Mouse (Mus musculus) layer of hippocampus, adult 11-12 months (tissue): ENCODE data around the gene Zyx.

Source experiments
- DNase-seq: peaks from one replicate; pipeline ENCODE4 v3.0.0; 2022; ENCODE audit warnings: low spot score

The Zyx gene

GRCm38 (mm10) chr6:42395960-42396809 is 46.8 kb downstream of the Zyx start:
- peak; percentile 55 for DNase-seq

DNA sequence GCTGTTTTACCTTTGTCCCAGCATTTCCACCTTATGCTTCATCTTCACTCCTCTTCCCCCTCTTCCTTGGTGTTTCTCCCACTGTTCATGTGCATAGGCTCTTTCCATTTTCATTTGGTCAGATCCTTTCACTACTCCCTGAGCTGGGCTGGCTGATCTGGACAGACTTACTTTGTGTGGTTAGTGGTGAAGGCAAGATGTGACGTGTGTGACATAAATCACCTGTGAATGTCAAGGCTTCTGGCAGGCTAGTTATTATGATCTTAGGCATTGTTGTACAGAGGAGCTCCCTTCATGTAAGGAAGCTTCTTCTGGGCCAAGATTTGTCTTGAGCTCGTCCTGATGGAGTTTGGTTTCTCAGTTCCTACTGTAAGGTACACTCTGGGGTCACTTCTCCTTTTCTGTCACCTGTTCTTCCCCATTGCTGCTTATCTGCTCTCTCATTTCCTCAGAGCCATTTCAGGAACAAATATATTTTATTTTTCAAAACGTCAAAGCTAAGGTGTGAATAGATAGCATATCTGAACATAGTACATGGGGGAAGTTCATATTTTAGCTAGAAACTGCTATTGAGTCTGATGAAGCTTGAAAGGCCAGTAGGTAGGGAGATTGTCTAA is 47.7 kb downstream of the Zyx start:
- DNase-seq, result no peak

- DNase-seq, result no peak
Measured at GRCm38 (mm10) chr6:42398285-42398684, 48.9 kb downstream of the Zyx start.

DNA sequence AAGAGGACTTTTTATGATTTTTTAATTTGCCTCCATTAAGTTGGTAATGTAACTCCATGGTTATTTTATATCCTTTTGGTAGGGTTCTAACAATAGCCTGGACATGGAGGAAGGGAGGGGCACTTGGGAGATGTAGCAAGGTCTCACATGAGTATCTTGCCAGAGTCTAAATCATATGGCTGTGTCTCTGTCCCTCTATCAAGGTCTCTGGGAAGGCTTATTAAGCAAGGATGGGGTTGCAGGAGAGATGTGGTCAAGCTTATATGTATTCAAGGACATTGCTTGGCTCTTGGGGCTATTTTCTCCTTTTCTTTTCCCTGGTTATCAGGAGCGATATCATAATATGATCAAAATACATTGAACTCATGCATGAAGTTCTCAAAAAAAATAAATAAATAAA is 49.6 kb downstream of the Zyx start:
- DNase-seq, result no peak

DNA sequence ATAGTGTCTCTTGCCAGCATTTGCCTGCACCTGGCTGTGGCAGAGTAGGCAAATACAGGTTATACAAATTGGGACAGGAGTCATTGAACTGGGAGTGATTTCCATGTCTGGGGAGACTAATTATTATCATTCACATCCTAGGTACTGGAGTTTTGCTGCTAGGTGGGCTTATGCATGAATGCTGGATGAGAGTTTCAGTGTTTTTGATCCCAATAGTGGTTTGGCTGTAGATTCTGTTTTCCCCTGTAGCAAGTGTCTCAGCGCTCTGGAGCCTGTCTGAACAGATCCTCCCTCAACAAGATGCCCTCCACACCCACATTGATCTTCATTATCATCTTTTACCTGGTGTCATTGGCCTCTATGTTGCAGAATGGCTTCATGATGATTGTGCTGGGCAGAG is 50.5 kb downstream of the Zyx start, which contains the start of gene Tas2r143:
Gene Tas2r143 (plus strand): TSS at position 301 of the 400 bp plus-strand sequence.
- no peak for DNase-seq

- no peak for DNase-seq
Measured at GRCm38 (mm10) chr6:42405134-42405533, 55.7 kb downstream of the Zyx start, which contains the start of gene Tas2r135. Gene Tas2r135, plus strand, starts transcription at chr6:42405434.
